Mouse (Mus musculus) duodenum, adult 2 months (tissue): ENCODE data around the gene Vmn1r70. TPM values are rescaled to one million over a fixed set of nuclear protein-coding genes. Genes with fewer than 3 reads are reported as not detected.

Source experiments
- polyA plus RNA-seq: library from polyadenylated mRNA; depleted of rRNA; stranded (reverse); fragments of >200 nt; gene quantifications from 2 replicates; pipeline ENCODE4 v1.2.3, GENCODE M21; 2012; ENCODE audit warnings: low replicate concordance; rRNA removed

The Vmn1r70 gene
- polyA plus RNA-seq = not detected in 2 replicates

GRCm38 (mm10) chr7:10631232-10631631 is at the start of gene Vmn1r70:
Gene Vmn1r70, plus strand, starts transcription at chr7:10631532.

GRCm38 (mm10) chr7:10613559-10613958 is 17.8 kb upstream of the Vmn1r70 start, which contains the start of gene Vmn1r69:
Gene Vmn1r69, minus strand, starts transcription at chr7:10613659.

Other genes with a start within 250 kb of the Vmn1r70 start
- gene Vmn1r67, start 188.2 kb upstream of the Vmn1r70 start, polyA plus RNA-seq = not detected in 2 replicates
- gene Zik1, start 136.1 kb upstream of the Vmn1r70 start, polyA plus RNA-seq = 0.05 TPM in 1 of 2 replicates, not detected in the other
- not detected in 2 replicates for gene Vmn1r68, start 73.0 kb upstream of the Vmn1r70 start, polyA plus RNA-seq
- gene Vmn1r69, start 17.9 kb upstream of the Vmn1r70 start, polyA plus RNA-seq = not detected in 2 replicates
- not detected in 2 replicates for gene Nlrp4b, start 56.3 kb downstream of the Vmn1r70 start, polyA plus RNA-seq
- not detected in 2 replicates for gene Vmn1r71, start 122.8 kb downstream of the Vmn1r70 start, polyA plus RNA-seq